Mouse (Mus musculus) layer of hippocampus, postnatal 36 days (tissue): ENCODE results near the gene Mcrip2. TPM values are rescaled to one million over a fixed set of nuclear protein-coding genes. Genes with fewer than 3 reads are reported as not detected.

Experiments
- DNase-seq, 2 experiments: peaks; one replicate each; pipeline ENCODE4 v3.0.0; 2022
- total RNA-seq, 2 experiments: library from RNA; stranded (reverse); gene quantifications; 2 replicates each; pipeline ENCODE4 v1.2.3; 2021

Gene Mcrip2
- 10 to 100 TPM; 25.4 to 28.9 TPM for total RNA-seq

GRCm38 (mm10) chr17:25868601-25869191 lies at the start of gene Mcrip2:
Mcrip2 (minus strand) TSS chr17:25868764.
- peak; percentile 81 to 84 for DNase-seq

- no peak for DNase-seq
These were observed 49.6 kb upstream of the Mcrip2 start for GRCm38 (mm10) chr17:25918037-25918750.

DNA sequence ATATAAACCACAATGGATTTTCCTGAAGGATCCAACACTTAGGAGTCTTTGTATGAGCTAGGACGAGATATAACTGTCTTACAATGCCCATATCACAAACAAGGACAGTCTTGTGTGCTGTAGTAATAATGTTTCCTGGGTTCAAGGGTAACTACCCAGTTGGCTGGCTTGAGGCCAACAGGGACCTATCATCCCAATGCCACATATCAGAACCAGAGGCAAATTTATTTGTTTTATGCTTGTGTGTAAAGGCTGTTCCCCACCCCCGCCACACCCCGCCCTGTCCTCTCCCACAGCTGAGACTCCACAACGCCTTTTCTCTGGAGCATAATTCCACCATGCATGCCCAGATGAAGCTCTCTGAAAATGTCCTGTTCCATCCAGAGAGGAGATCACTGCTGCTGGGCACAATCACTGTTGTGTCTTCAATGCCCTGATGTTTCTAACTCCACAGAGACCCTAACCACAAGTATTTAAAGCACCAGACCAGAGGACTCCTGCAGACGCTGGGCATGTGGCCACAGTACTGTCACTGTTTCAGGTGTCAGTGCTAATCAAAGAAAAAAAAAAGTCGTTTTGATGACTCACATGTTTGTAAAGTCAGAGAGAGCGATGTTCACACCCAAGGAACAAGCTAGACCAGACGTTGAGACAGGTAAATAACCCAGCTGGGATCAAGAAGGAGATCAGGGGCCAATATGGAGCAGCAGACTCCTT lies 48.5 kb upstream of the Mcrip2 start:
- no peak for DNase-seq

DNA sequence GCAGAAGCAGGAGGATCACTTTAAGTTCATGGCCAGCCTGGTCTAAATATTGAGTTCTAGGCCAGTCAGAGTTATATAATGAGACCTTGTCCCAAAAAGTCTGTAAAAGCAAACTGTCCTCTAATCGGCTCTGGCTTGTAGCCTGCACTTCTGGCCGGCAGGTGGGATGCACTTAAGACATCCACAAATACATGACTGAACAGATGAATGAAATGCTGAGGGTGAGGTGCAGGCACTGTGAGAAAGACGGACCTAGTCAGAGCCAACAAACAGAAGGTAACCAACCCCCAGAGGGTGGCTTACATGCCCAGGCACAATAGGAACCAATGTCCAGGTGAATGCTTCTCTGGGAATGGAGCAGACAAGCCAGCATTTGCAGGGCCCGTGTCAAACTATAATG lies 45.7 kb upstream of the Mcrip2 start:
- DNase-seq: no peak

- DNase-seq: no peak
These were observed 45.3 kb upstream of the Mcrip2 start for GRCm38 (mm10) chr17:25913877-25914275.

DNA sequence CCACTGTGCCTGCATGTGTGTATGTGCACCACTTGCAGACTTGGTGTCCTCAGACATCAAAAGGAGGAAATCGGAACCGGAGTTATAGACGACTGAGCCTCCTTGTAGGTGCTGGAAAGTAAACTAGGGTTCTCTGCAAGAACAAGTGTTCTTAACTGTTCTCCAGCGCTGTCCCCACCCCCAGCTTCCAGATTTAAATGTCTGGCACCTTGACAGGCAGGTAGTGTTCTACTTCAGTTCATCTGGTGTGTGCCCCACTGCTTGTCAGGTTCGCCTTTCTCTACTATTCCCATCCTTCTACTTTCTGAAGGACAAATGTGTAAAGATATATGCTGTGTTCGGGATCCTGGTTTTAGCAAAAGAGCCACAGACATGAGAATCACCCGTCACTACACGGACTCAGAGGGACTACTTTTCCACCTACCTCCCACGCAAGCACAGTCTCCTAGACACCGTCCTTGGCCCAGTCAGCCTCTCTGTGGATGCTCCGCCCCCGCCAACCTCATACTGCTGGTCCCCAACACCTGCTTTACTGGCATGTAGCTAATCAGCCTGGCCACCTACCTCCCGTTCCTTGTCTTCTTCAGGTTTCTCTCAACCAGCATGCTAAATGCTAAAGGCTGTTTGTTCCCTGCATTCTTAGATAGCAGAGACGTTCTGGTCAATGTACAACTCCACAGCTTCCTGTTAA lies 44.8 kb upstream of the Mcrip2 start:
- peak; percentile 38 to 54 for DNase-seq

DNA sequence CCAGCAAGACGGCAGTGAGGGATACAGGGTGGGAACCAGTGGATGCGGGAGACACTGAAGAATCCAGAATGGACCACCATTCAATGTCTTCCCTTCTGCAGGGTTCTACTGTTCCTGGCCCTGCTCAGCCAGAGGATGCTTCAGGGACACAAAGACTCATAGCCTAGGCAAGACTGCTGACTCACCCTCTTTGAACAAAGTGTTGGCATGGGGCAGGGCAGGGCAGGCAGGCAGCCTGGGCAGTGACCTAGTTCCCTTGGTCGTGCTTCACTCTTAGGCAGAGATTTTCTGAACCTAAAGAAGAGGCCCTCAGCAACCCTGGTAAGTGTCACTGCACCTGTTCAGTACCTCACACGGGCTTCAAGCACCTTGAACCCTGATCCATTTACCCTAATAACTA lies 43.3 kb upstream of the Mcrip2 start:
- no peak for DNase-seq

- DNase-seq: no peak
These were observed 39.1 kb upstream of the Mcrip2 start for GRCm38 (mm10) chr17:25907640-25908039.

- DNase-seq: no peak
These were observed 34.5 kb upstream of the Mcrip2 start for GRCm38 (mm10) chr17:25903061-25903460.

DNA sequence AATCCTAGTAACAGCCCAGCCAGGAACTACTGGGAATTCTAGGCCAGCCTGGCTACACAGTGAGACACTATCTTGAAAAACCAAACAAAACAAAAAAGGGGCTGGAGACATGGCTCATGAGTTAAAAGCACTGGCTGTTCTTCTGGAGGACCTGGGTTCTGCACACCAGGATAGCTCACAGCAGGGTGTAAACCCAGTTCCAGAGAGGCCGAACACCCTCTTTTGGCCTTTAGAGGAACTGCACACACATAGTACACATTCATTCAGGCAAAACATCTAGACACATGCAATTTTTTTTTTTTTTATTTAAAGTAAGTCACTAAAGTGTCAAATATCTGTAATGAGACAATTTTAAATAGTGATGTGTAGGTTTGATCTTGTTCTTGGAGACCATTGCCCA lies 31.6 kb upstream of the Mcrip2 start:
- DNase-seq: no peak

DNA sequence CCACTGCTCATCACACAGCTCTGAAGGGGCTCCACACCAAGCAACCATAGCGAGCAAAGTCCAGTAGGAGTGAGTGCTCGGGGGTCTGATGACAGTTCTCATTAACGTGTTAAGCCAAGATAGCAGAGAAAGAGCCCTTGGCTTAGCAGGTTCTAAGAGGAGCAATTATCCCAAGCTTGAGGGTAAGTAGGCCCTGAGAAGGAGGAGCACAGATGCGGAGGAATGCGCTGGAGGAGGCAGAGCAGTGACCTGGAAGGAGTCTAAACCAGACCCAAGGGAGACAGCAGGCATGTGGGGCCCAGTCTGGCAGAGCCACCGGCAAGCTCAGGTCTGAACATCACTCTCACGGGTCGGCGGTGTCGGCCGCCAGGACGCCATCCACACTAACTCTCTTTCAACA lies 27.3 kb upstream of the Mcrip2 start:
- no peak for DNase-seq

DNA sequence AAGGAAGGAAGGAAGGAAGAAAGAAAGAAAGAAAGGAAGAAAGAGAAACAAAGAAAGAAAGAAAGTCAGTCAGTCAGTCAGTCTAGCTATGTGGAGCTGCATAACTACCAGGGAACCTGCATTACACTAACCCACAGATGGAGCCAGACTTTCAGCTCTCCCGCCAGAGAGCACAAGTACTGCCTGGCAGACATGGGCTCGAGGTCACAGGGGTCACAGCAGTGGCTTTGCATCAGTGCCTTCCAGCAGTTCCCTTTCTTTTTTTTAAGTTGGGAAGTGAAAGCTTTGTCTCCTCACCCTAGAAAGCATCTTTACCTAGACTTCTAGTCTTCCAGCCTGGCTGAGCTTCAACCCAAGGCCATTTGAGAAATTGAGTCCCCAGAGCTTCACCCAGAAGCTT lies 26.9 kb upstream of the Mcrip2 start:
- no peak for DNase-seq

DNA sequence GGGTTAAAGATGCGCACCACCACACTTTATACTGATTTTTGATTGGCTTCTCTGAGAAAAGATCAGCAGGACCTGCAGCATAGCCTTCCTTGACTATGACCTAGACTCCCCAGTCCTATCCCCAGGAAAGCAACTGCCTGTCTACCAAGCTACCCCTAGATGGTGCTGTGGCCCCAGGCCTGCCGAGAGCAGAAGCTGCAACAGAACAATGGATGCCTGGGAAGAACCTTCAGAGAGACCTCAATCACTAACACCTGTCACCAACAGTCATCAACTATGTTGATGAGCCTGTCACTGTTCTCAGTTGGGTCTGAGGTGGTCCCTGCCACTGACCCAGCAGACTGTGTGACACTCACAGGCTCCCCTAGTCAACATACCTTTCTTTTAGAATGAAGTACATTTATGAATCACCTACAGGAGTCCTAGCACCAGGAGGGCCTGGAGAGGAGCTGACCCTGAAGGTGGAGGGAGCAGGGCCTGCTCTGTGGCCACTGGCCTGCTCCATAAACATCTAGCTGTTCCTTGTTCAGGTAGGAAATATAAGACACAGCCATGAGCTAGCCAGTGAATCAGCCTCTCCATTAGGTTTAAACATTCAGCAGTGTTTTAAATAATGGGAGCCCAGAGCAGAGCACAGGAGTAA lies 25.5 kb upstream of the Mcrip2 start:
- DNase-seq: peak; percentile 72 to 74

- no peak for DNase-seq
These were observed 20.3 kb upstream of the Mcrip2 start for GRCm38 (mm10) chr17:25888837-25889236.

DNA sequence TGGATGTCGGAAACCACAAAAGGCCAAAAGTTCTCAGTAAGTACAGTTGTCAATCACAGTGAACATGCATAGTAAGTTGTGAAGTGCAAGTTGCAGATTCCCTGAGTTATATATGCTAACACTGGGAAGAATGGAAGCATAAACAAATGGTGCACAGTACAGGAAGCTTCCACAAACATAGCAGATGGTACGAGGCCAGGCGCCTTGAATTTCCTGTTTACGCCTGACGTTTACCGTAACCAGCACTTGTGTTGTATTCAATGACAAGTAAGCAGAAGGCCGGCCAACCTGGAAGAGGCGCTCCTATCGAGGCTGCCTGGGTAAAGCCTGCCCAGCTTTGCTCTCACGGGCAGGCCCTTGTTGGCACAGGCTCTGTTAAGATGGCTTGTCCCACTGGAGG lies 18.9 kb upstream of the Mcrip2 start:
- DNase-seq: no peak

DNA sequence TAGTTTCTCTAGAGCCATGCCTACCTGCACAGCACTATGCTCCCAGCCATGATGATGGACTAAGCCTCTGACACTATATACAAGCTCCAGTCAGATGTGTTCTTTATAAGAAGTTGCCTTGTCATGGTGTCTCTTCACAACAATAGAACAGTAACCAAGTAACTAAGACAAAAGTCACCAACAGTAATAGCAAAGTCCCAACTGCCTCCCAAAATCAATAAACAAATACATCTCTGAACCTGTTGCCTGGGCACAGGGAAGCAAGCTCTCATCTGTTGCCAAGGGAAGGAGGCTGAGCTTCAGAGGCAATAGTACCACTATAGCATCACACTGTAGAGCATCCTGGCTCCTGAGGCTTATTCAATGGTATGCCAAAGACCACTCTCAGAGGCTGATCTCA lies 18.2 kb upstream of the Mcrip2 start:
- no peak for DNase-seq

GRCm38 (mm10) chr17:25885636-25886035 lies 17.1 kb upstream of the Mcrip2 start:
- DNase-seq: no peak

DNA sequence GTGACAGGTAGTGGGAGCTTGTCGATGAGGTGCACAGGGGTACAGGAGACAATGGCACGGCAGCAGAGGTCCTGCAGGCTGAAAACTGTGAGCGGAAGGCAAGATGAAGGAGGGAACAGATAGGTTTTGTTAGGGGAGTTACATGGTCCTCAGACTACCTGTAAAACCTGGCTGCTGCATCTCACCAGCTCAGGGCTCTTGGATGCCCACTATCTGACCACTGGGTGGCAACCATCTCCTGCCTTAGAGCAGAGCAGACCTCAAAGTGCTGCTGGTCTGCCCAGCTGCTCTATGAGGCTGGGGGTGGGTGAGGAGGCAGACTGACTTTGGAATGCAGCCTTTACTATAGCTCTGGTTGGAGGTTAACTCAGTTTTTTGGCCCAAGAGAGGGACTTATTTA lies 15.3 kb upstream of the Mcrip2 start:
- no peak for DNase-seq

DNA sequence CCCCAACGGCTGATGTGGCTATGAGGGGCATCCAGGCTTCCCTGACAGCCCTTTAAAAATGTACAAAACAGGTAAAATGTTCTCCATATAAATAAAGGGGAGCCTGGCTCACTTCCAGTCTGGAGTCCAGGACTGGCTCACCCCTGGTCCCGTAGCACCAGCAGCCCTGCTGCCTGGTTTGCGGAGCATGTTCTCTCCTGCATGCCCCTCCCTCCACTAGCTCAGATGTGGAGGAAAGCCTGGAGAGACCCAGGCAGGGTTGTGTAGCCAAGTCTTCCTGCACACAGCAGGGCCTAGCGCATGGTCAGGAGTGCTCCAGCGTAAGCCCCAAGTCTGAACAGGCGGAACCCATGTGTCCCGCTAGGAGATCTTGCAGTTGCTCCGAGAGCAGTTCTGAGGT lies 14.7 kb upstream of the Mcrip2 start:
- no peak for DNase-seq

DNA sequence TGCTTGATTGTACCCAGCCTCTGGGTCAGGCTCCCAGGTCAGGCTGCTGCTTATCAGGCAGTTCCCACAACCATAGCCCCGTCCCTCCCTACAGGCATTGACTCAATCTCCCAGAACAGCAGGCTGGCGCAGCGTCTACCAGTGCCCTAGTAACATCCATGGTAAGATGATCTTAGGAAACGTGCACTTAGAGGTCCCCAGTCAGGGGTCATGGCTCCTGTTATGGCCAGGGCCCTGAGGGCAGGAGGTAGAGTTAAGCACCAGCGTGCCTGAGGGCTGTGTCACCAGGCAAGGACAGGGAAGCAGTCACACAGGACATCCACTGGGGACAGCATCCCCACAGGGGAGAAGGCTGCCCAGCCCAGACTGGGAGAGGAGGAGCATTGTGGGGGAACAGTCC lies 13.7 kb upstream of the Mcrip2 start:
- no peak for DNase-seq

GRCm38 (mm10) chr17:25881691-25882090 lies 13.1 kb upstream of the Mcrip2 start:
- DNase-seq: no peak

DNA sequence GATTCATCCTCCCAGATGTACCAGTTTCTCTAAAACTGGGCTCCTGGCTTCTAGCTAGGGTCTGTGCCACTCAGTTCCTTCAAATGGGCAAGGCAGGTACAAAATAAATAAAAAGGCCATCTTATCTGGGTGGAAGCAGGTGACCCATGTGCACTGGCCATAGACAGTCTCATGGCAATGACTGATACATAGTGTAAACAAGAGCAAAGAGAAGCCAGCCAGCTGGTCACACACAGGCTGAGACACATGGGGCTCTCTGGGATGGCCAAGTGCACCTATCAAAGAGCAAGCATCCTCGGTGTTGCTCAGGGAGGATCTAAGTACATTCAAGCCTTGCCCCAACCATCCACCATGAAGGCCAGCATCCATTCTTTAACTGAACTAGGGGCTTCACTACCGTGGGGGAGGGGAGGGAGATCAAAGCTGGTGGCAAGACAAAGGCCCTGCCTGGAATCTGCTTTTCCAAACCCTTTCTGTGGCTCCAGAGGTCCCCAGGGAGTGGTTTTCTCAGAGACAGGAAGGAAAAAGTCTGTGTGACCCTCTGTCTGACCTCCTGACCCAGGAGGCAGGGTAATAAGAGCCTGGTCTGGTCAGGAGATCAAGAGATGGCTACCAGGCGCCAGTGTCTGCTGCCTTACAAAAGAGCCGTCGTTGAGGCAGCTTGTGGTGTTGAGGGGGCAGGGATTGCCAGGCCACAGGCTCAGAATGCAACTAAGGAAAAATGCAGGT lies 12.5 kb upstream of the Mcrip2 start:
- DNase-seq: no peak
